Mouse (Mus musculus): ENCODE measurements around the gene Ppp1r14d.

DNA sequence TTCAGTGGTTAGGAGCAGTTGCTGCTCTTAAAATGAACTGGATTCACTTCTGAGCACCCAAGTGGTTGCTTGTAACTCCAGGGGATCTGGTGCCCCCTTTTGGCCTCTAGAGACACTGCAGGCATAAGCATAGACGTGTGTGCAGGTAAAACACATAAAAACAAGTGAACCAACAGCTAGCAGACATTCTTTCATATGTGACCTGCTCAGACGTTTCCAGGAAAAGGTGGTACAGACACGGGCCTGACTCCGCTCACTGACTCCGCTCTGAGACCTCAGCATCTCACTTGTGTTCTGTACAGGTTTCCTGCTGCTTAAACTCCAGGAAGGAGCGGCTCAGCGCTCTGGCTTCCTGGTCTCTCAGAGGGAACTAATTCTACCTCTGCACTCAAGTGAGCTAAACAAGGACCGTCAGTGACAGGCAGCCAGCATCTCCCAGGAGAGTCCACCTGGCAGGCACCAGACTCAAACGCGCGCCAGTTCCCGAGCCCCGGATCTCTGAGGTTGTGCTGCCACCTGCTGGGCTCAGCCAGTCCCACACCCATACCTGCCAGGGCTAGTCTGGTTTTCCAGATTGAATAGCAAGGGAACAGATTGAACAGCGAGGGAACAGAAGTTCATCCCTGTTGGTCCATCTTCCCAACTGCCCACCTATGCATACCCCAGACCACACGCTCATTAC, 40.5 kb downstream of the Ppp1r14d start:
- TF ChIP-seq CTCF (IDR thresholded peaks at IDR 0.05; ENCODE audit: low read depth, low read length) (peak; percentile 74), POLR2A (IDR thresholded peaks at IDR 0.05; ENCODE audit: borderline replicate concordance, low read depth, low read length) (no peak)

Measured in bone marrow macrophage, adult 2 months (primary cell).